Mouse (Mus musculus) limb, embryonic 11.5 days (tissue): Measurements from ENCODE around the gene Tmem177. TPM values are rescaled to one million over a fixed set of nuclear protein-coding genes. Genes with fewer than 3 reads are reported as not detected.

Experiments used
- ATAC-seq: fragments of 200-750 bp; cut with Nextera tagmentation; 2 replicates; pipeline ENCODE4 v1.8.0; 2017; ENCODE audit warnings: low read depth; ENCODE audit not compliant: insufficient number of reproducible peaks, low FRiP score, low TSS enrichment
- DNase-seq: peaks from one replicate; pipeline ENCODE4 v3.0.0-alpha.2; 2015; ENCODE audit warnings: low spot score
- H3K27ac ChIP-seq: fragments of 300-500 bp; sonication (generic); replicated peaks from 2 replicates; pipeline ENCODE4 v1.5.1; 2014; ENCODE audit warnings: low read depth, mild to moderate bottlenecking, low read length
- H3K27me3 ChIP-seq: fragments of 300-500 bp; sonication (generic); 2 replicates; pipeline ENCODE4 v1.6.1; 2014; ENCODE audit warnings: mild to moderate bottlenecking, low read length, mixed read lengths; ENCODE audit not compliant: control insufficient read depth, insufficient read depth
- H3K36me3 ChIP-seq: fragments of 300-500 bp; sonication (generic); 2 replicates; pipeline ENCODE4 v1.6.1; 2014; ENCODE audit warnings: mild to moderate bottlenecking, low read length, moderate library complexity, mixed read lengths; ENCODE audit not compliant: control insufficient read depth, insufficient read depth
- H3K4me1 ChIP-seq: fragments of 300-500 bp; sonication (generic); 2 replicates; pipeline ENCODE4 v1.6.1; 2014; ENCODE audit warnings: low read length, mixed read lengths; ENCODE audit not compliant: control insufficient read depth, insufficient read depth
- H3K4me2 ChIP-seq: fragments of 300-500 bp; sonication (generic); 2 replicates; pipeline ENCODE4 v1.6.1; 2014; ENCODE audit warnings: low read depth, mild to moderate bottlenecking, moderate library complexity; ENCODE audit not compliant: severe bottlenecking
- H3K4me3 ChIP-seq: fragments of 300-500 bp; sonication (generic); 2 replicates; pipeline ENCODE4 v1.5.1; 2014; ENCODE audit warnings: low read depth, low read length
- H3K9ac ChIP-seq: fragments of 300-500 bp; sonication (generic); 2 replicates; pipeline ENCODE4 v1.6.1; 2014; ENCODE audit warnings: mild to moderate bottlenecking, low read length
- H3K9me3 ChIP-seq: fragments of 300-500 bp; sonication (generic); 2 replicates; pipeline ENCODE4 v1.6.1; 2016; ENCODE audit warnings: low read length; ENCODE audit not compliant: control insufficient read depth
- WGBS: fragments of 180-500 bp; shearing (Covaris S2); extraction: QIAGEN DNeasy Blood & Tissue Kit; methylation state at CpG from one replicate; pipeline ENCODE4 v1.1.7; 2014; 5-methylcytosine and 5-hydroxymethylcytosine counted together
- polyA plus RNA-seq: library from polyadenylated mRNA; unstranded; fragments of >200 nt; fragmentation: Nextera tagmentation; extraction: Ambion mirVana; gene quantifications from 2 replicates; pipeline ENCODE4 v1.2.1, GENCODE M21; 2014

Gene Tmem177
- polyA plus RNA-seq, result 8.0 and 8.2 TPM in 2 replicates

DNA sequence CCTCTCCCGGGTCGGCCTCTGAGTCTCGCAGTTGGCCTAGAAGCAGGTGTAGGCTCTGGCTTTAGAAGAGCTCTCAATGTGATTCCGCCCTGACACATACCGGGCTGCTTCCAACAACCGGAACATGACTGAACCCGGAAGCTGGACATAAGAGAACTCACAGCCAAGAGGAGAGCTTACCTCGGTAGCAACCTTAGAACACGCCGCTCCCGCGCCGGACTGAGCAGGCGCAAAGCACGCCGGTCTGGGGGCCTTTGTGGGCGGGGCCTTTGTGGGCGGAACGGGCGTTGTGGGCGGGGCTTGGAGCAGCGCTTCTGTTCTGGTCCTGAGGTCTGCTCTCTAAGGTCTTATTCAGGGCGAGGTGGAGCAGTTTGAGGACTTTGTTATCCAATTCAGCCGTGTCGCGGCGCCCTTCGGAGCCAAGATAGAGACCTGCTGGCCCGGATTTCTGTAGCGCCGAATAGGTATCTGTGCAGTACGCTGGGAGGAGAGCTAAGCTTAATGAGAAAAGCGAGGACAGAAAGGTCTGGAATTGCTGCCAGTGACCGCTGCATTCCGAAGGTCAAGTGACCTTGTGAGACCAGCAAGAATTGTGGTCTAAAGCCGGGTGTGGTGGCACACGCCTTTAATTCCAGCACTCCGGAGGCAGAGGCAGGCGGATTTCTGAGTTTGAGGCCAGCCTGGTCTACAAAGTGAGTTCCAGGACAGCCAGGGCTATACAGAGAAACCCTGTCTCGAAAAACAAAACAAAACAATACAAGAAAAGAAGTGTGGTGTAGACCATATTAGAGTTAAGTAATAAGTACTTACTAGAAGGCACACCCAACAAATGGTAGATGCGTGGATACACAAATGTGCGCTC is at the start of gene Tmem177:
TSS of gene Tmem177 (minus strand) at position 256 of the 862 bp plus-strand sequence.
- WGBS, result 14% methylated on average over 42 of the region's 42 CpGs

DNA sequence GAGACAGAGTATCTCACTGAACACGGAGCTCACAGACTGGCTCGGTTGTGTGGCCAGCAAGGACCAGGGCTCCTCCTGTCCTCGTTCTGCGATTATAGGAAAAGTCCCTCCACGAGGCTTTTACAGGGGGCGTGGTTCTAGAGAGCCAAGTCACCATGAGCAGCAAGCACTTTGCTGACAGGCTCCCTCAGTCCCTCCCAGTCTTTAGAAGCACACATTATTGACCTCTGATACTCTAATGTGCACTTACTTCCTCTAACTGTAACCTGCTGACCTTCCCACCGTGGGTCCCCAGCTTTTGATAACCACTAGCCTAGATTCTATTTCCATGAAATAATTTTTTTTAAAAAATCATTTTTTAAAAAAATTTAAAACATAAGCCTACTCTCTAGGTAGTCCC is 46.9 kb upstream of the Tmem177 start:
- Histone ChIP-seq H3K4me2 (no peak overlapping the region), H3K9ac (no peak overlapping the region), H3K4me3 (no peak overlapping the region), H3K36me3 (no peaks in the 10 kb centered on the region), H3K27ac (no peak overlapping the region), H3K9me3 (no peaks in the 10 kb centered on the region), H3K27me3 (no peaks in the 10 kb centered on the region), H3K4me1 (no peaks in the 10 kb centered on the region)
- WGBS, result 65% methylated on average over 7 of the region's 7 CpGs
- DNase-seq (no peak), ATAC-seq (no peak)

More for the DNA sequence above, at the start of gene Tmem177:
- peak within 1 kb of the TSS; percentile 46 for H3K4me2 ChIP-seq
- ATAC-seq (peak; percentile 97), DNase-seq (peak; percentile 96)
- no peak within 1 kb of the TSS for H3K27ac ChIP-seq
- H3K9me3 ChIP-seq, result no peaks in the 10 kb centered on the region
- peak within 1 kb of the TSS; percentile 49 for H3K4me3 ChIP-seq
- H3K4me1 ChIP-seq, result no peaks in the 10 kb centered on the region
- H3K36me3 ChIP-seq, result no peaks in the 10 kb centered on the region
- no peaks in the 10 kb centered on the region for H3K27me3 ChIP-seq
- peak within 1 kb of the TSS; percentile 61 for H3K9ac ChIP-seq

DNA sequence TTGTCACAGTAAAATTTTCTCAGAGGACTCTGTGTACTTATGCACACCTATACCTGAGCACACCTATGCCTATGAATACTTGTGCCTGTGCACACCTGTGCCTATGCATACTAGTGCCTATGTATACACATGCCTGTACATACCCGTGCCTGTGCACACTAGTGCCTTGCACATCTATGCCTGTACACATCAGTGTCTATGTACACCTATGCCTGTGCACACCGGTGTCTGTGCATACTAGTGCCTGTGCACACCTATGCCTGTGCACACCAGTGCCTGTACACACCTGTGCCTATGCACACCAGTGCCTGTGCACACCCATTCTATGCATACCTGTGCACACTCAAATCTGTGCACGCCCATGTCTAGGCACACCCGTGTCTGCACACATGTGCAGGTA is 46.5 kb upstream of the Tmem177 start:
- no peaks in the 10 kb centered on the region for H3K9me3 ChIP-seq
- 95% methylated on average over 4 of the region's 4 CpGs for WGBS
- ATAC-seq, result peak; percentile 64

DNA sequence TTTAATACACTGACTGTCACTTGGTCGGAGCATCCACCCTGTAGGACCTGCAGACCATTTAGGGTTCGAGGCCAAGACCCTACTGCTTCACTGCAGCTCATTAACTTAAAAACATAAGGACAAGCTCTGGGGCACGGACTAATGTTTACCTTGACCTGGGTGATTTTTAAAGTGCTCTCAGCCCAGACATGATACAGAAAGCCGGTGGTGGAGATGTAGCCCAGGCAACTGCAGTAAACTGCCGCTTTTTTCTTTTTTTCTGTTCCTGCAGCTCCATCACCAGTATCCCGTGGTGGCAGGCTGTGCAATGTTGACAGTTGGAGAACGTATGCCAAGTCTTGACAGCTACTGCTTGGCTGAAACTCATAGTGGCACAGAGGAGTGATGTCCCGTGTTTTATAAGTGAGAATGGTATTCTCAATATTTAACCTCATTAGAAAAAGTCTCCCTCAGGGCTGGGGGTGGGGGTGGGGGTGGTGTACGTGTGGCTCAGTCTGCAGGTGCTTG is 44.8 kb upstream of the Tmem177 start:
- DNase-seq (no peak), ATAC-seq (no peak)
- Histone ChIP-seq H3K36me3 (no peaks in the 10 kb centered on the region), H3K4me1 (no peaks in the 10 kb centered on the region), H3K27ac (no peak overlapping the region), H3K4me2 (no peak overlapping the region), H3K4me3 (no peak overlapping the region), H3K9me3 (no peaks in the 10 kb centered on the region), H3K27me3 (no peaks in the 10 kb centered on the region), H3K9ac (no peak overlapping the region)
- 73% methylated on average over 9 of the region's 9 CpGs for WGBS

More for the DNA sequence above, 46.5 kb upstream of the Tmem177 start:
- Histone ChIP-seq H3K27ac (no peak overlapping the region), H3K36me3 (no peaks in the 10 kb centered on the region), H3K4me1 (no peaks in the 10 kb centered on the region), H3K4me3 (no peak overlapping the region), H3K27me3 (no peaks in the 10 kb centered on the region), H3K4me2 (no peak overlapping the region), H3K9ac (no peak overlapping the region)
- DNase-seq, result no peak

DNA sequence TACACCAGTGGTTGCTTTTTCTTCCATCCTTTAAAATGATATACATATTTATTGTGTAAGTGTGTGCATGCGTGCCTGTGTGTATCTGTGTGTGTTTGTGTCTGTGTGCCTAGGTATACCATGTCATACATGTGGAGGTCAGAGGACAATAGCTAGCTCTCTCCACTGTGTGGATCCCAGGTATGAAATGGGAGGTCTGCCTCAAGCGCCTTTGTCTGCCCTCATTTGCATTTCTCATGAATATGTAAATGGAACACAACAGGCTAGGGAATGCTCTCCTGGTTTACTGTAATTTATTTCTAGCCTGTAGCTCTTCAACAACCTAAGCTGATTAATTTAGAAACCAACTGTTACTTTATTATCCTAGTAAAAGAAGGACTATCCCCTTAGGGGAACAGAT is 41.7 kb upstream of the Tmem177 start:
- no peak for DNase-seq
- 78% methylated on average over 2 of the region's 2 CpGs for WGBS
- no peak overlapping the region for H3K4me2 ChIP-seq
- H3K9me3 ChIP-seq, result no peaks in the 10 kb centered on the region
- no peak overlapping the region for H3K9ac ChIP-seq
- no peak for ATAC-seq
- no peaks in the 10 kb centered on the region for H3K27me3 ChIP-seq
- no peak overlapping the region for H3K4me3 ChIP-seq
- no peaks in the 10 kb centered on the region for H3K4me1 ChIP-seq
- H3K36me3 ChIP-seq, result no peaks in the 10 kb centered on the region
- H3K27ac ChIP-seq, result no peak overlapping the region

DNA sequence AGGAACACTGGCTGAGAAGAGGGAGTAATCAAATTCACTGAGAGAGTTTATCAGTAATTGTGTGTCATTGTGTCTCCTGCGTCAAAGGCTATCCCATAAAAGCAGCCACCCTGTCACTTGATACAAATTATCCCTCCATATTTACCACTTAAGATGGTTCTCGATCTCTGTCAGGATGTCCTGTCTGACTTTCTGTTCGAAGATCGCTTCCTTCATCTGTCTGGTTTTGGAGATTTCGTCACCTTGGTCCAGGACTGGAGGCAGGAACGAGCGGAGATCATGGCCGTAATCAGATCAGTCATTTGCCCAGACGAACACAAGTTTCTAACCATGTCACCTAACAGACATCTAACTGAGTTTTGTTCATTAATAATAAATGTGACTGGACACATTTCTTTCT is 40.4 kb upstream of the Tmem177 start:
- Histone ChIP-seq H3K4me1 (no peaks in the 10 kb centered on the region), H3K4me2 (no peak overlapping the region), H3K27me3 (no peaks in the 10 kb centered on the region), H3K9me3 (no peaks in the 10 kb centered on the region), H3K4me3 (no peak overlapping the region), H3K36me3 (no peaks in the 10 kb centered on the region), H3K27ac (no peak overlapping the region), H3K9ac (no peak overlapping the region)
- no peak for ATAC-seq
- DNase-seq, result no peak
- WGBS, result 85% methylated on average over 9 of the region's 9 CpGs

DNA sequence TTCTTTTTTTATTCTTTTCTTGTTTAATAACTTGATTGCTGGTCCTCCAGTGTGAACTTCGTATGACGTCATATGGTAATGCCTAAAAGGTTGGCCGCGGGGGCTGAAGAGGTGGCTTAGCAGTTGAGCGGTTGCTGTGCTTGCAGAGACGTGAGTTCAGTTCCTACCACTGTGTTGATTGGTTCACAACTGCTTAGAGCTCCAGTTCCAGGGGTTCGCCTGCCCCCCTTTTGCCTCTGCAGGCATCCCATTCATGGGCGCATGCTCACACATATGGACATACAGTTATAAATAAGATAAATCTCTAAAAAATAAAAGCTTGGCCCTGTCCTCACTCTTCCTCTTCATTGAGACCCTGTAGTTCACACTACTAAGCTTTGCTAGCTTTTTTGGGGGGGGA is 37.1 kb upstream of the Tmem177 start:
- 91% methylated on average over 8 of the region's 8 CpGs for WGBS
- H3K9ac ChIP-seq, result no peak overlapping the region
- H3K27me3 ChIP-seq, result no peaks in the 10 kb centered on the region
- H3K27ac ChIP-seq, result no peak overlapping the region
- H3K4me3 ChIP-seq, result no peak overlapping the region
- no peak for ATAC-seq
- no peak for DNase-seq
- H3K36me3 ChIP-seq, result no peaks in the 10 kb centered on the region
- no peak overlapping the region for H3K4me2 ChIP-seq
- no peaks in the 10 kb centered on the region for H3K4me1 ChIP-seq
- H3K9me3 ChIP-seq, result no peaks in the 10 kb centered on the region

DNA sequence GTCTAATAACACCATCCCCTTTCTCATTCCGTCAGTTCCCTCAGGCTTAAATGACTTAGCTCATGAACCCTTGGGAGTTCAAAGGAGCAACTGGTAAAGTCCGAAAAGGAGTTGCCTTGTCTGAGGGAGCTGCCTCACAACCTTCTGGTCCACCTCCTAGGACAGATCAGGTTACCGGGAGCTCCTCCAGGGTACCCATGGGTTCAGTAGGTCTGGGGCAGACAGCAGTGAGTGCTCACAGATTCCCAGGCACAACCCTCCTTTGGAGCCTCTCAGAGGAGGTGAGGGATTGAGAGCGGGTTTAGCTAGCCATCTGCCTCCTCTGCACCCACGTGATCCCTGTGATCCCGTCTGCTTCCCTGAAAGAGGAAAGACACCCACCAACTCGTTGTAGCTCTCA is 23.9 kb upstream of the Tmem177 start:
- ATAC-seq, result no peak
- Histone ChIP-seq H3K27ac (no peak overlapping the region), H3K4me3 (no peak overlapping the region), H3K9ac (no peak overlapping the region), H3K27me3 (no peaks in the 10 kb centered on the region), H3K36me3 (no peaks in the 10 kb centered on the region), H3K4me2 (no peak overlapping the region), H3K9me3 (no peaks in the 10 kb centered on the region), H3K4me1 (peaks cover 2% of the 10 kb centered on the region; the same call in 1 of the 2 replicates)
- WGBS, result 13% methylated on average over 7 of the region's 7 CpGs
- no peak for DNase-seq
